Mouse (Mus musculus) lung, embryonic 14.5 days (tissue): ENCODE data around the gene Megf8. TPM values are rescaled to one million over a fixed set of nuclear protein-coding genes. Genes with fewer than 3 reads are reported as not detected.

Experiments
- ATAC-seq: fragments of 200-750 bp; cut with Nextera tagmentation; 2 replicates; pipeline ENCODE4 v1.8.0; 2017; ENCODE audit warnings: mild to moderate bottlenecking, moderate TSS enrichment, moderate library complexity; ENCODE audit not compliant: insufficient read depth
- DNase-seq: peaks from one replicate; pipeline ENCODE4 v3.0.0-alpha.2; 2015
- H3K27ac ChIP-seq: fragments of 300-500 bp; sonication (generic); 2 replicates; pipeline ENCODE4 v1.5.1; 2014; ENCODE audit warnings: low read depth, mild to moderate bottlenecking, moderate library complexity
- H3K27me3 ChIP-seq: fragments of 300-500 bp; sonication (generic); 2 replicates; pipeline ENCODE4 v1.6.1; 2014; ENCODE audit warnings: low read length, control low read depth; ENCODE audit not compliant: insufficient read depth
- H3K36me3 ChIP-seq: fragments of 300-500 bp; sonication (generic); 2 replicates; pipeline ENCODE4 v1.6.1; 2014; ENCODE audit warnings: control low read depth; ENCODE audit not compliant: insufficient read depth
- H3K4me1 ChIP-seq: fragments of 300-500 bp; sonication (generic); 2 replicates; pipeline ENCODE4 v1.6.1; 2014; ENCODE audit warnings: antibody characterized with exemption, control low read depth; ENCODE audit not compliant: insufficient read depth
- H3K4me2 ChIP-seq: fragments of 300-500 bp; sonication (generic); 2 replicates; pipeline ENCODE4 v1.6.1; 2014; ENCODE audit warnings: mild to moderate bottlenecking
- H3K4me3 ChIP-seq: fragments of 300-500 bp; sonication (generic); 2 replicates; pipeline ENCODE4 v1.5.1; 2014; ENCODE audit warnings: low read depth, low read length
- H3K9ac ChIP-seq: fragments of 300-500 bp; sonication (generic); 2 replicates; pipeline ENCODE4 v1.6.1; 2014
- H3K9me3 ChIP-seq: fragments of 300-500 bp; sonication (generic); 2 replicates; pipeline ENCODE4 v1.6.1; 2016; ENCODE audit warnings: low read depth, low read length, control low read depth
- CTCF ChIP-seq: IDR thresholded peaks from 2 replicates; pipeline ENCODE4 v1.5.1; 2016; ENCODE audit warnings: antibody characterized with exemption, low read depth
- WGBS: fragments of 180-500 bp; shearing (Covaris S2); extraction: QIAGEN DNeasy Blood & Tissue Kit; methylation state at CpG from one replicate; pipeline ENCODE4 v1.1.7; 2014; 5-methylcytosine and 5-hydroxymethylcytosine counted together
- polyA plus RNA-seq: library from polyadenylated mRNA; unstranded; fragments of >200 nt; fragmentation: Nextera tagmentation; extraction: Ambion mirVana; gene quantifications from 2 replicates; pipeline ENCODE4 v1.2.1, GENCODE M21; 2014

Megf8 gene
- polyA plus RNA-seq, 1 experiment from 2014 or later = 14.9 TPM

GRCm38 (mm10) chr7:25383891-25384290, 66.9 kb downstream of the Megf8 start:
- WGBS = 81% methylated on average over 4 of the region's 4 CpGs
- TF ChIP-seq CTCF = no peak
- Histone ChIP-seq H3K27ac (no peak overlapping the region), H3K4me3 (no peak overlapping the region), H3K9me3 (no peaks in the 10 kb centered on the region), H3K4me1 (0 out of 2 replicates have a peak, but pooled peaks cover 9% of the 10 kb centered on the region), H3K36me3 (peaks cover 51% of the 10 kb centered on the region), H3K9ac (no peak overlapping the region), H3K27me3 (no peaks in the 10 kb centered on the region), H3K4me2 (no peak overlapping the region)
- ATAC-seq (no peak), DNase-seq (no peak)

- Histone ChIP-seq H3K9me3 (no peaks in the 10 kb centered on the region), H3K27ac (no peak overlapping the region), H3K4me3 (no peak overlapping the region), H3K27me3 (no peaks in the 10 kb centered on the region), H3K4me2 (no peak overlapping the region), H3K36me3 (peaks cover 51% of the 10 kb centered on the region), H3K4me1 (0 out of 2 replicates have a peak, but pooled peaks cover 9% of the 10 kb centered on the region), H3K9ac (no peak overlapping the region)
- DNase-seq (no peak), ATAC-seq (no peak)
- 87% methylated on average over 13 of the region's 13 CpGs for WGBS
- TF ChIP-seq CTCF = no peak
These were observed 67.4 kb downstream of the Megf8 start for GRCm38 (mm10) chr7:25384318-25384717.

- TF ChIP-seq CTCF = no peak
- H3K27ac ChIP-seq = no peak overlapping the region
- peaks cover 51% of the 10 kb centered on the region for H3K36me3 ChIP-seq
- 0 out of 2 replicates have a peak, but pooled peaks cover 9% of the 10 kb centered on the region for H3K4me1 ChIP-seq
- H3K27me3 ChIP-seq = no peaks in the 10 kb centered on the region
- ATAC-seq (no peak), DNase-seq (no peak)
- H3K9me3 ChIP-seq = no peaks in the 10 kb centered on the region
- no peak overlapping the region for H3K4me2 ChIP-seq
- no peak overlapping the region for H3K9ac ChIP-seq
- no peak overlapping the region for H3K4me3 ChIP-seq
- WGBS = 85% methylated on average over 9 of the region's 9 CpGs
These were observed 67.9 kb downstream of the Megf8 start for GRCm38 (mm10) chr7:25384818-25385217.

- no peak for TF ChIP-seq CTCF
- no peak overlapping the region for H3K27ac ChIP-seq
These were observed 68.3 kb downstream of the Megf8 start for GRCm38 (mm10) chr7:25385259-25385658.

GRCm38 (mm10) chr7:25385850-25386555, 69.0 kb downstream of the Megf8 start:
- H3K36me3 ChIP-seq = peaks cover 51% of the 10 kb centered on the region
- no peak for TF ChIP-seq CTCF
- H3K4me1 ChIP-seq = peaks cover 19% of the 10 kb centered on the region; the same call in 1 of the 2 replicates
- ATAC-seq (peak; percentile 73), DNase-seq (peak; percentile 87)
- no peak overlapping the region for H3K4me3 ChIP-seq
- no peak overlapping the region for H3K9ac ChIP-seq
- no peaks in the 10 kb centered on the region for H3K27me3 ChIP-seq
- 57% methylated on average over 12 of the region's 12 CpGs for WGBS
- no peaks in the 10 kb centered on the region for H3K9me3 ChIP-seq
- H3K4me2 ChIP-seq = peak overlapping the region; percentile 15
- H3K27ac ChIP-seq = peak overlapping the region; percentile 75

More at GRCm38 (mm10) chr7:25385259-25385658, 68.3 kb downstream of the Megf8 start:
- DNase-seq (no peak), ATAC-seq (no peak)
- H3K4me1 ChIP-seq = peaks cover 14% of the 10 kb centered on the region; the same call in 1 of the 2 replicates
- H3K9ac ChIP-seq = no peak overlapping the region
- H3K9me3 ChIP-seq = no peaks in the 10 kb centered on the region
- 88% methylated on average over 12 of the region's 12 CpGs for WGBS
- H3K36me3 ChIP-seq = peaks cover 51% of the 10 kb centered on the region
- H3K27me3 ChIP-seq = no peaks in the 10 kb centered on the region
- no peak overlapping the region for H3K4me2 ChIP-seq
- no peak overlapping the region for H3K4me3 ChIP-seq

- Histone ChIP-seq H3K4me3 (no peak overlapping the region), H3K36me3 (peaks cover 45% of the 10 kb centered on the region), H3K27ac (no peak overlapping the region), H3K9ac (no peak overlapping the region), H3K9me3 (no peaks in the 10 kb centered on the region), H3K27me3 (no peaks in the 10 kb centered on the region), H3K4me2 (no peak overlapping the region), H3K4me1 (peaks cover 19% of the 10 kb centered on the region; the same call in 1 of the 2 replicates)
- ATAC-seq (no peak), DNase-seq (no peak)
- 92% methylated on average over 18 of the region's 18 CpGs for WGBS
- no peak for TF ChIP-seq CTCF
These were observed 71.0 kb downstream of the Megf8 start for GRCm38 (mm10) chr7:25387811-25388440.

GRCm38 (mm10) chr7:25388916-25389315, 72.0 kb downstream of the Megf8 start:
- Histone ChIP-seq H3K36me3 (peaks cover 36% of the 10 kb centered on the region), H3K4me1 (peaks cover 22% of the 10 kb centered on the region; the same call in 1 of the 2 replicates), H3K27me3 (no peaks in the 10 kb centered on the region), H3K27ac (no peak overlapping the region), H3K4me3 (no peak overlapping the region), H3K9ac (no peak overlapping the region), H3K4me2 (no peak overlapping the region), H3K9me3 (no peaks in the 10 kb centered on the region)
- TF ChIP-seq CTCF = no peak
- 77% methylated on average over 7 of the region's 7 CpGs for WGBS
- no peak for DNase-seq
- no peak for ATAC-seq
